Mouse (Mus musculus) hindbrain, embryonic 12.5 days (tissue): Measurements from ENCODE around the gene Galnt16. TPM values are rescaled to one million over a fixed set of nuclear protein-coding genes. Genes with fewer than 3 reads are reported as not detected.

Experiments
- ATAC-seq: fragments of 200-750 bp; cut with Nextera tagmentation; 2 replicates; pipeline ENCODE4 v1.8.0; 2017; ENCODE audit warnings: moderate TSS enrichment; ENCODE audit not compliant: low FRiP score
- H3K27ac ChIP-seq: fragments of 300-500 bp; sonication (generic); 2 replicates; pipeline ENCODE4 v1.5.1; 2016; ENCODE audit warnings: mild to moderate bottlenecking
- H3K27me3 ChIP-seq: fragments of 300-500 bp; sonication (generic); 2 replicates; pipeline ENCODE4 v1.6.1; 2016; ENCODE audit warnings: mild to moderate bottlenecking
- H3K36me3 ChIP-seq: fragments of 300-500 bp; sonication (generic); 2 replicates; pipeline ENCODE4 v1.6.1; 2016; ENCODE audit warnings: mild to moderate bottlenecking
- H3K4me1 ChIP-seq: fragments of 300-500 bp; sonication (generic); 2 replicates; pipeline ENCODE4 v1.6.1; 2016
- H3K4me2 ChIP-seq: fragments of 300-500 bp; sonication (generic); replicated peaks from 2 replicates; pipeline ENCODE4 v1.6.1; 2016; ENCODE audit warnings: mild to moderate bottlenecking
- H3K4me3 ChIP-seq: fragments of 300-500 bp; sonication (generic); 2 replicates; pipeline ENCODE4 v1.5.1; 2016; ENCODE audit warnings: mild to moderate bottlenecking
- H3K9ac ChIP-seq: fragments of 300-500 bp; sonication (generic); 2 replicates; pipeline ENCODE4 v1.6.1; 2016; ENCODE audit warnings: mild to moderate bottlenecking, moderate library complexity
- H3K9me3 ChIP-seq: fragments of 300-500 bp; sonication (generic); replicated peaks from 2 replicates; pipeline ENCODE4 v1.6.1; 2016; ENCODE audit warnings: mild to moderate bottlenecking
- WGBS: fragments of 180-500 bp; shearing (Covaris S2); methylation state at CpG from one replicate; pipeline ENCODE4 v1.1.7; 2016; 5-methylcytosine and 5-hydroxymethylcytosine counted together
- polyA plus RNA-seq: library from polyadenylated mRNA; unstranded; fragments of >200 nt; fragmentation: Nextera tagmentation; extraction: Ambion mirVana; gene quantifications from 2 replicates; pipeline ENCODE4 v1.2.1, GENCODE M21; 2016

Gene Galnt16
- polyA plus RNA-seq, 1 experiment from 2014 or later = 22.3 TPM

DNA sequence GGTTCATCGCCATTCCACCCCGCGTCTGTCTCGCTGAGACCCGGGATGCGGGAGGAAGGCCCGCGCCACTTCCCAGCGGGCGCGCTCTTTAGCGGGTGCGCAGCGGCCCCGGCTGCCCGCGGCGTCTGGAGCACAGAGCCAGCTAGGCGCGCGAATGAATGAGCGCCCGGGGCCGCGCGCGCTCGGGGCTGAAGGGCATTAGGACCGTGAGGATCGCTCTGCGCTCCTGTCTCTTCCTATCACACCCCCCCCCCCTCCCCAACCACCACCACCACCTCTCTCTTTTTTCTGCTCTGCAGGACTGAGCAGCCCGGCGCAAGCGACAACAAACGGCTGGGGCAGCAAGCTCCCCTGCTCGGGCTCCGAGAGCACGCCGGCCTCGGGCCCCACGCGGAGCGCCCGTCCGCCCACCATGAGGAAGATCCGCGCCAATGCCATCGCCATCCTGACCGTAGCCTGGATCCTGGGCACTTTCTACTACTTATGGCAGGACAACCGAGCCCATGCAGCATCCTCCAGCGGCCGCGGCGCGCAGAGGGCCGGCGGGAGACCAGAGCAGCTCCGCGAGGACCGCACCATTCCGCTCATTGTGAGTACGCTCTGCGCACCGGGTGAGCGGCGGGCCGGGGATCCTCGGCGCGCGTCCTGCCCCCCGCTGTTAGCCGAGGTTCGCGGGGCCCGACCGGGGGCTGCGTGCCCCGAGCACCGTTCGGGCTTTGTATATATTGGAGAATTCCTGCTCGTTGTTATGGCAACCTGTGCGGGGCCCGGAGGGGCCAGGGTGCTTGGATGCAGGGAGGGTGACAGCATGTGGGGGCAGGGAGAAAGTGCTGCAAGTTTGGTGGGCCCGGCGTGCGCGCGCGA, 912 bp downstream of the Galnt16 start:
- H3K36me3 ChIP-seq = no peaks in the 10 kb centered on the region
- under 1% methylated on average over 74 of the region's 90 CpGs for WGBS
- H3K27ac ChIP-seq = peak overlapping the region; percentile 88
- H3K4me3 ChIP-seq = peak overlapping the region; percentile 63
- peak overlapping the region; percentile 80 for H3K9ac ChIP-seq
- peaks cover 44% of the 10 kb centered on the region for H3K27me3 ChIP-seq
- H3K9me3 ChIP-seq = no peaks in the 10 kb centered on the region
- H3K4me1 ChIP-seq = peaks cover 22% of the 10 kb centered on the region
- H3K4me2 ChIP-seq = peak overlapping the region; percentile 94
- peak; percentile 87 for ATAC-seq

DNA sequence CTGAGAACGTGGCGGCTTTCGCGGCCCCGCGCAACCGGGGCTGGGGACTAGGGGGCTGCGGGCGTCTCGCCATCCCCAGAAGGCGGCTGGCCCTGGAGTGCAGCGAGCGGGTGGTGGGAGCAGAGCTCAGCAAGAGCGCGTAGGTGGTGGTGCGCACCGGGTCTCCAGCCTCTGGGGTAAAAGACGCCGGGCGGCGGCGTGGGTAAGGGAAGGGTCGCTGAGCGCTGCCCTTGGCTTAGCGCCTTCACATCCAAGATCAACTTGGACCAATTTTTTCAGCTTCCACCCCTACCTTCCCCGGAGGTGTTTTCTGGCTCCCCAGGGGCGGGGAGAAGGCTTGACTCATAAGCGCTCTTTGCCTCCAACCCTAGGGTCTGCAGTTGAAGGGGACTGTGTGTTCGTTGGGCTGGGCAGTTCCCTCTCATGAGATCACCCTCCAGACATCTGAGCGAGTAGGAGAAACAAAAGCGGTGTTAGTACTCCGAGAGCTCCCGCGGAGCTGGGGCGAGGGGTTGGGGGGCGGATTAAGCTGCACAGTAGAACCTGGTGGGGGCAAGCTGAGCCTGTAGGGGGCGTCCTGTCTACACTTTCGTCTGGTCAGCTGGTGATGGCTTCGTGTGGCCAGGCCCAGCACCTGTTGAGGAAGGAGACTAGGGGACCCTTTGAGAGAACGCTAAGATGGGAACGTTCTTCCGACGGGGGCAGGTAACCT, 1.7 kb downstream of the Galnt16 start:
- Histone ChIP-seq H3K27ac (peak overlapping the region; percentile 88), H3K9ac (peak overlapping the region; percentile 80), H3K36me3 (no peaks in the 10 kb centered on the region), H3K4me1 (peaks cover 26% of the 10 kb centered on the region), H3K27me3 (peaks cover 44% of the 10 kb centered on the region), H3K4me3 (peak overlapping the region; percentile 63), H3K9me3 (no peaks in the 10 kb centered on the region), H3K4me2 (peak overlapping the region; percentile 94)
- WGBS = 1% methylated on average over 42 of the region's 43 CpGs
- ATAC-seq = peak; percentile 45

GRCm38 (mm10) chr12:80522006-80522405, 3.9 kb downstream of the Galnt16 start:
- 60% methylated on average over 3 of the region's 3 CpGs for whole genome bisulfite sequencing
- no peak overlapping the region for H3K27ac ChIP-seq
- H3K4me2 ChIP-seq = no peak overlapping the region
- H3K27me3 ChIP-seq = peaks cover 30% of the 10 kb centered on the region
- H3K4me1 ChIP-seq = peaks cover 34% of the 10 kb centered on the region
- no peaks in the 10 kb centered on the region for H3K36me3 ChIP-seq
- no peak for ATAC-seq
- H3K4me3 ChIP-seq = no peak overlapping the region
- no peaks in the 10 kb centered on the region for H3K9me3 ChIP-seq
- no peak overlapping the region for H3K9ac ChIP-seq

GRCm38 (mm10) chr12:80524276-80524921, 6.3 kb downstream of the Galnt16 start:
- Histone ChIP-seq H3K27ac (no peak overlapping the region), H3K9me3 (no peaks in the 10 kb centered on the region), H3K4me2 (no peak overlapping the region), H3K36me3 (no peaks in the 10 kb centered on the region), H3K9ac (no peak overlapping the region), H3K4me1 (peaks cover 47% of the 10 kb centered on the region), H3K4me3 (no peak overlapping the region), H3K27me3 (peaks cover 14% of the 10 kb centered on the region; the same call in 1 of the 2 replicates)
- ATAC-seq = no peak
- 27% methylated on average over 12 of the region's 12 CpGs for WGBS

DNA sequence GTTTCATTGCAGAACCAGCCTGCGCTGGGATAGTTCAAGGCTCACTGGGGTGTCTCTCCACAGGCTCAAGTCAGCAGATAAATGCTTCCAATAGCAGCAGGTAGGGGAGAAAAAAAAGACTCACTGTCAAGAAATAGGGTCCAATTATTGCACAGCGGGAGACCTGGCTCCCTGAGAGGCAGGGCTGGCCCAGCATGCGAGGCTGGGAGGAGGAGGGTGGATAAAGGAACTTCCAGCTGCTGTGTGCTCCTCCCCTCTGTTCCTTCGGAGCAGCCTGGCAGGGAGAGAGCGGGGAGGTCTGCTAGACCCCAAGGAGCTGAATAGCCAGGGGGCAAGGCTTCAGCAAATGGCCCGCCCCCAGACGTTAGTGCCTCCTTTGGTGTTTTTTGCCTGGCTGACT, 7.4 kb downstream of the Galnt16 start:
- Histone ChIP-seq H3K9me3 (no peaks in the 10 kb centered on the region), H3K36me3 (no peaks in the 10 kb centered on the region), H3K9ac (no peak overlapping the region), H3K4me3 (no peak overlapping the region), H3K4me1 (peaks cover 38% of the 10 kb centered on the region), H3K27ac (no peak overlapping the region), H3K27me3 (peaks cover 14% of the 10 kb centered on the region; the same call in 1 of the 2 replicates), H3K4me2 (0 out of 2 replicates have a peak overlapping the region, but pooled peaks have one; percentile 1)
- WGBS = 3% methylated on average over 7 of the region's 7 CpGs
- peak; percentile 59; the same call in 1 of the 2 replicates for ATAC-seq

GRCm38 (mm10) chr12:80526511-80526910, 8.4 kb downstream of the Galnt16 start:
- ATAC-seq = no peak
- H3K4me1 ChIP-seq = peaks cover 32% of the 10 kb centered on the region
- no peak overlapping the region for H3K4me3 ChIP-seq
- H3K27ac ChIP-seq = no peak overlapping the region
- H3K36me3 ChIP-seq = no peaks in the 10 kb centered on the region
- H3K9me3 ChIP-seq = no peaks in the 10 kb centered on the region
- H3K4me2 ChIP-seq = no peak overlapping the region
- H3K9ac ChIP-seq = no peak overlapping the region
- H3K27me3 ChIP-seq = 0 out of 2 replicates have a peak, but pooled peaks cover 5% of the 10 kb centered on the region
- 75% methylated on average over 2 of the region's 2 CpGs for WGBS

DNA sequence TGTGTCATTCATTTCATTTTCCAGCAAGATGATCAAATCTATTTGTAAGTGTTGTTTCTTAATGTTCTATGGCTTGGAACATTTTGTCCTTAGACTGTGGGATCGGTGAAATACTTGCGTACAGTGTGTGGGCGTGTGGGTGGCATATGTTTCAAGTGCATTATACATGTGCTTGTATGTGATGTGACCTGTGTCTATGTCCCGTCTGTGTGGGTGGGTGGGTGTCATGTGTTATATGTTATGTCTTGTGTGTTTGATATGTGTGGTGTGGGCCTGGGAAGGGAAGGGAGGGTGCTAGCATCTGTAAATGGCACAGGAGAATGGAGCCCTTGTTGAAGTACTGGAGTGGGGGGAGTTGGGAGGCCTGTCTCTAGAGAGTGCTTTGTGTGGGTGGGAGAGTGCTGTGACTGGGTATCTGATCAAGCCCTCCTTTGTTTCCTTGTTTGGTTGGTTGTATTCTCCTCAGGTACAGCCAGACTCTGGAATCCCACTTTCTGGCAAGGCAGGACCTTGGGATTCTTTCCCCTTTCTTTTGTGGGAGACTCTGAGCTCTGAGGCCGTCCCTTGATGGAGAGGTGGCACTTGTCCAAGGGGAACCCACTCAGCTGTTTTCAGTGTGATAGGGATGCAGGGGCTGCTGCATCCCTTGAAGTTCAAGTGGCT, 9.8 kb downstream of the Galnt16 start:
- H3K27ac ChIP-seq = peak overlapping the region; percentile 4; the same call in 1 of the 2 replicates
- H3K9me3 ChIP-seq = no peaks in the 10 kb centered on the region
- no peak overlapping the region for H3K4me3 ChIP-seq
- H3K9ac ChIP-seq = no peak overlapping the region
- H3K36me3 ChIP-seq = no peaks in the 10 kb centered on the region
- H3K4me1 ChIP-seq = peaks cover 26% of the 10 kb centered on the region
- H3K4me2 ChIP-seq = no peak overlapping the region
- no peaks in the 10 kb centered on the region for H3K27me3 ChIP-seq
- peak; percentile 54 for ATAC-seq
- 75% methylated on average over 5 of the region's 5 CpGs for WGBS

DNA sequence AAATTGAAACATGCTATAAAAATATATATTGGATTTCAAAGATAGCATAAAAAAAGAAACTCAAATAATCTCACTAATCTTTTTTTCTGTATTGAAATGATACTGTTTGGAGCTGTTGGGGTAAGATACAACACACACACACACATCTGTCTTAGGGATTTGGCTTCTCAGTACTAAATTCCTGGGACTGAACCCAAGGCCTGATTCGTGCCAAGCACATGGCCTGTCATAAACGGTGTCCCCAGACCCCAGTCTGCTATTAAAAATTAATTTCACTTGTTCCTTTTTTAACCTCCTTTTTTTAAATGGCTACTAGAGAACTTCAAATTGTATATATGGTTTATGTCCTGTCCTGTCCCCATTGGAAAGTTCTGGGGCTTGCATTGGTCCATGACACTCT, 12.0 kb downstream of the Galnt16 start:
- no peak overlapping the region for H3K4me3 ChIP-seq
- H3K36me3 ChIP-seq = no peaks in the 10 kb centered on the region
- H3K27ac ChIP-seq = no peak overlapping the region
- H3K9me3 ChIP-seq = no peaks in the 10 kb centered on the region
- H3K4me1 ChIP-seq = peaks cover 21% of the 10 kb centered on the region
- no peak overlapping the region for H3K9ac ChIP-seq
- 89% methylated on average over 2 of the region's 2 CpGs for WGBS
- ATAC-seq = no peak
- H3K4me2 ChIP-seq = no peak overlapping the region
- no peaks in the 10 kb centered on the region for H3K27me3 ChIP-seq

DNA sequence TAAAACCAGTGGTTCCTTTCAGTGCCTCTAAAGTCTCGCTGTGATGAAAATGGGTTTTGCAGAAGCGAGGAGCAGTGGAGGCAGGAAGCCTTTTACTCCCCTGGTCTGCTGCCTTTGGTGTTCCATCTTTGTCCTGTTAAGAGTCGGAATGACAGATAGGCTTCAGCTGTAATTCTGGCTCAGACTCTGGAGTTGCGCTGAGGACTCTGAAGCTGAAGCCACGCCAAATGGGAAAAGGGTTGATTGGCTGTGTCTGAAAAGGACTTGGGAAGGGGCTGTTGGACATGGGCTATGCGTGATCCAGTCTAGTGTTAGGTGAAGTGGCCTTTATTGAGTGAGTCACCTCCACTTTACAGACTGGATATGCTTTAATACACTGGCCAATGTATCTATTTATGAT, 12.6 kb downstream of the Galnt16 start:
- no peak for ATAC-seq
- Histone ChIP-seq H3K4me1 (peaks cover 15% of the 10 kb centered on the region), H3K9ac (no peak overlapping the region), H3K27ac (no peak overlapping the region), H3K27me3 (no peaks in the 10 kb centered on the region), H3K4me2 (no peak overlapping the region), H3K4me3 (no peak overlapping the region), H3K9me3 (no peaks in the 10 kb centered on the region), H3K36me3 (no peaks in the 10 kb centered on the region)
- WGBS = 77% methylated on average over 6 of the region's 6 CpGs

GRCm38 (mm10) chr12:80531585-80531984, 13.5 kb downstream of the Galnt16 start:
- Histone ChIP-seq H3K9me3 (no peaks in the 10 kb centered on the region), H3K9ac (no peak overlapping the region), H3K4me3 (no peak overlapping the region), H3K27ac (no peak overlapping the region), H3K27me3 (no peaks in the 10 kb centered on the region), H3K4me2 (no peak overlapping the region), H3K4me1 (peaks cover 12% of the 10 kb centered on the region), H3K36me3 (no peaks in the 10 kb centered on the region)
- 88% methylated on average over 10 of the region's 10 CpGs for WGBS
- ATAC-seq = no peak

DNA sequence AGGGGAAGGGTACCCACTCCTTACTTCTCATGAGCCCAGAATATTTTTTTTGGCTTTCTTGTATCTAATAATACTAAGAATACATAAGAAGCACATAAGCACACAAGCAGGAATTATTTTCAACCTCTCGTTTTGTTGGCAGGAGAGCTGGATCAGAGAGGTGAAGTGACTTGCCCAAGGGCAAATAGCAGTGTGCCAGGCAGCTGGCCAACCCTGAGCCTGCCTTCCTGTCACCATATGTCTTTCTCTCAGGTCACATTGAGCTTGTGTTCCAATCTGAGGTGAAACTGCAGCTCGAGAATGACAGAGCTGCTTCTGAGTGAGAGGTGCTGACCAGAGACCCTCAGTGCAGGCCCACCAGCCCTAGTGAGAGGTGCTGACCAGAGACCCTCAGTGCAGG, 15.8 kb downstream of the Galnt16 start:
- H3K9ac ChIP-seq = no peak overlapping the region
- H3K9me3 ChIP-seq = no peaks in the 10 kb centered on the region
- no peak overlapping the region for H3K4me3 ChIP-seq
- ATAC-seq = no peak
- 0 out of 2 replicates have a peak, but pooled peaks cover 4% of the 10 kb centered on the region for H3K4me1 ChIP-seq
- H3K27me3 ChIP-seq = no peaks in the 10 kb centered on the region
- WGBS = 83% methylated on average over 2 of the region's 2 CpGs
- no peaks in the 10 kb centered on the region for H3K36me3 ChIP-seq
- H3K27ac ChIP-seq = no peak overlapping the region
- H3K4me2 ChIP-seq = no peak overlapping the region

- Histone ChIP-seq H3K27ac (no peak overlapping the region), H3K27me3 (no peaks in the 10 kb centered on the region), H3K4me1 (0 out of 2 replicates have a peak, but pooled peaks cover 4% of the 10 kb centered on the region), H3K36me3 (no peaks in the 10 kb centered on the region), H3K4me3 (no peak overlapping the region), H3K9ac (no peak overlapping the region), H3K4me2 (no peak overlapping the region), H3K9me3 (no peaks in the 10 kb centered on the region)
- ATAC-seq = no peak
- 88% methylated on average over 2 of the region's 2 CpGs for WGBS
Measured at GRCm38 (mm10) chr12:80537313-80537712, 19.2 kb downstream of the Galnt16 start.
